Mouse (Mus musculus) erythroblast, embryonic 14.5 days (primary cell): ENCODE data around the gene Ttc39a.

Source experiments
- GATA1 ChIP-seq: IDR thresholded peaks from 2 replicates; pipeline ENCODE4 v1.6.1; 2012; ENCODE audit warnings: low read length, inconsistent platforms, mixed read lengths
- TAL1 ChIP-seq: IDR thresholded peaks from 3 replicates; pipeline ENCODE4 v1.6.1; 2012; ENCODE audit warnings: low read length, inconsistent platforms, mixed read lengths

DNA sequence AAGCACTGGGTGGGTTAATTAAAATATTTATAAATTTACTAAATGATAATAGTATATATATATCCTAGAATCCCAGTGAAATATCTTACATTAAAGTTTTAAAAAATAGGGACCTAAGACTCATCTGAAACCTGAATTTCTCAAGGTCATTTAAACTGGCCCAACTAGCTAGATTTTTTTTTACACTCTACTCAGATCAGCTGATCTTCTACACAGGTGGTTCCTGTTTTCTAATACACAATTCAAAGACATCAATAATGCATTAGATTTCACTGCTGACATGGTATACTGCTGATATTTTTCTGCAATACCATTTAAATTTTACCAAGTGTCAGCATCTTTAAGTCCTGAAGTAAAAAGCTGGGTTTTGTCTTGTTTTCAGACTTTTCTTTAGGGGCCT, 57.5 kb downstream of the Ttc39a start:
- TF ChIP-seq GATA1: no peak
- no peak for TF ChIP-seq TAL1
